Mouse (Mus musculus): ENCODE results near the gene Scn8a. TPM values are rescaled to one million over a fixed set of nuclear protein-coding genes. Genes with fewer than 3 reads are reported as not detected.

Scn8a gene
- polyA plus RNA-seq, 1 experiment, result not detected

GRCm38 (mm10) chr15:101060280-101060852 is 190.7 kb downstream of the Scn8a start:
- Histone ChIP-seq H3K4me1 (ENCODE audit: control insufficient read depth, insufficient read depth, low read length) (no peaks in the 10 kb centered on the region; the same call in 1 of the 2 replicates), H3K27ac (ENCODE audit: insufficient read depth, low read depth, low read length) (no peak overlapping the region), H3K4me3 (ENCODE audit: insufficient read depth, low read depth, low read length) (no peak overlapping the region)
- 82% methylated on average over 11 of the region's 11 CpGs for WGBS
- TF ChIP-seq CTCF (IDR thresholded peaks at IDR 0.05; ENCODE audit: insufficient read depth, low read depth, low read length), result no peak
- TF ChIP-seq POLR2A (IDR thresholded peaks at IDR 0.05; ENCODE audit: insufficient read depth, low read depth, low read length), result no peak

- no peaks in the 10 kb centered on the region; the same call in 1 of the 2 replicates for H3K4me1 ChIP-seq (ENCODE audit: control insufficient read depth, insufficient read depth, low read length)
- TF ChIP-seq CTCF (IDR thresholded peaks at IDR 0.05; ENCODE audit: insufficient read depth, low read depth, low read length) (no peak), POLR2A (IDR thresholded peaks at IDR 0.05; ENCODE audit: insufficient read depth, low read depth, low read length) (no peak)
- H3K27ac ChIP-seq (ENCODE audit: insufficient read depth, low read depth, low read length), result no peak overlapping the region
- WGBS, result 56% methylated on average over 6 of the region's 6 CpGs
- H3K4me3 ChIP-seq (ENCODE audit: insufficient read depth, low read depth, low read length), result no peak overlapping the region
Observed at GRCm38 (mm10) chr15:101065069-101065468, 195.4 kb downstream of the Scn8a start.

- Histone ChIP-seq H3K4me1 (ENCODE audit: control insufficient read depth, insufficient read depth, low read length) (peaks cover 3% of the 10 kb centered on the region; the same call in 1 of the 2 replicates), H3K27ac (ENCODE audit: insufficient read depth, low read depth, low read length) (no peak overlapping the region), H3K4me3 (ENCODE audit: insufficient read depth, low read depth, low read length) (no peak overlapping the region)
- TF ChIP-seq POLR2A (IDR thresholded peaks at IDR 0.05; ENCODE audit: insufficient read depth, low read depth, low read length) (no peak), CTCF (IDR thresholded peaks at IDR 0.05; ENCODE audit: insufficient read depth, low read depth, low read length) (no peak)
- 52% methylated on average over 6 of the region's 6 CpGs for WGBS
Observed at GRCm38 (mm10) chr15:101066364-101066847, 196.7 kb downstream of the Scn8a start.

GRCm38 (mm10) chr15:101066920-101067696 is 197.4 kb downstream of the Scn8a start:
- TF ChIP-seq POLR2A (IDR thresholded peaks at IDR 0.05; ENCODE audit: insufficient read depth, low read depth, low read length) (no peak), CTCF (IDR thresholded peaks at IDR 0.05; ENCODE audit: insufficient read depth, low read depth, low read length) (no peak)
- 57% methylated on average over 7 of the region's 9 CpGs for WGBS
- Histone ChIP-seq H3K27ac (ENCODE audit: insufficient read depth, low read depth, low read length) (no peak overlapping the region), H3K4me1 (ENCODE audit: control insufficient read depth, insufficient read depth, low read length) (peaks cover 3% of the 10 kb centered on the region; the same call in 1 of the 2 replicates), H3K4me3 (ENCODE audit: insufficient read depth, low read depth, low read length) (no peak overlapping the region)

- no peak overlapping the region for H3K4me3 ChIP-seq (ENCODE audit: insufficient read depth, low read depth, low read length)
- peaks cover 3% of the 10 kb centered on the region; the same call in 1 of the 2 replicates for H3K4me1 ChIP-seq (ENCODE audit: control insufficient read depth, insufficient read depth, low read length)
- no peak for TF ChIP-seq POLR2A (IDR thresholded peaks at IDR 0.05; ENCODE audit: insufficient read depth, low read depth, low read length)
- TF ChIP-seq CTCF (IDR thresholded peaks at IDR 0.05; ENCODE audit: insufficient read depth, low read depth, low read length), result no peak
- 90% methylated on average over 3 of the region's 3 CpGs for WGBS
- no peak overlapping the region for H3K27ac ChIP-seq (ENCODE audit: insufficient read depth, low read depth, low read length)
Observed at GRCm38 (mm10) chr15:101068029-101068428, 198.4 kb downstream of the Scn8a start.

GRCm38 (mm10) chr15:101068671-101069070 is 199.0 kb downstream of the Scn8a start:
- Histone ChIP-seq H3K4me1 (ENCODE audit: control insufficient read depth, insufficient read depth, low read length) (peaks cover 3% of the 10 kb centered on the region; the same call in 1 of the 2 replicates), H3K4me3 (ENCODE audit: insufficient read depth, low read depth, low read length) (no peak overlapping the region), H3K27ac (ENCODE audit: insufficient read depth, low read depth, low read length) (no peak overlapping the region)
- 73% methylated on average over 4 of the region's 4 CpGs for WGBS
- TF ChIP-seq CTCF (IDR thresholded peaks at IDR 0.05; ENCODE audit: insufficient read depth, low read depth, low read length) (no peak), POLR2A (IDR thresholded peaks at IDR 0.05; ENCODE audit: insufficient read depth, low read depth, low read length) (no peak)

GRCm38 (mm10) chr15:101069641-101070190 is 200.1 kb downstream of the Scn8a start:
- H3K27ac ChIP-seq (ENCODE audit: insufficient read depth, low read depth, low read length), result no peak overlapping the region
- no peak for TF ChIP-seq POLR2A (IDR thresholded peaks at IDR 0.05; ENCODE audit: insufficient read depth, low read depth, low read length)
- TF ChIP-seq CTCF (IDR thresholded peaks at IDR 0.05; ENCODE audit: insufficient read depth, low read depth, low read length), result no peak
- H3K4me3 ChIP-seq (ENCODE audit: insufficient read depth, low read depth, low read length), result no peak overlapping the region
- peaks cover 3% of the 10 kb centered on the region; the same call in 1 of the 2 replicates for H3K4me1 ChIP-seq (ENCODE audit: control insufficient read depth, insufficient read depth, low read length)
- WGBS, result 77% methylated on average over 9 of the region's 9 CpGs

- H3K4me3 ChIP-seq (ENCODE audit: insufficient read depth, low read depth, low read length), result no peak overlapping the region
- peaks cover 3% of the 10 kb centered on the region; the same call in 1 of the 2 replicates for H3K4me1 ChIP-seq (ENCODE audit: control insufficient read depth, insufficient read depth, low read length)
- TF ChIP-seq CTCF (IDR thresholded peaks at IDR 0.05; ENCODE audit: insufficient read depth, low read depth, low read length) (no peak), POLR2A (IDR thresholded peaks at IDR 0.05; ENCODE audit: insufficient read depth, low read depth, low read length) (no peak)
- H3K27ac ChIP-seq (ENCODE audit: insufficient read depth, low read depth, low read length), result no peak overlapping the region
- 80% methylated on average over 5 of the region's 5 CpGs for WGBS
Observed at GRCm38 (mm10) chr15:101070762-101071161, 201.1 kb downstream of the Scn8a start.

GRCm38 (mm10) chr15:101072736-101073135 is 203.1 kb downstream of the Scn8a start:
- no peak overlapping the region for H3K4me3 ChIP-seq (ENCODE audit: insufficient read depth, low read depth, low read length)
- 77% methylated on average over 2 of the region's 2 CpGs for WGBS
- H3K27ac ChIP-seq (ENCODE audit: insufficient read depth, low read depth, low read length), result no peak overlapping the region
- TF ChIP-seq CTCF (IDR thresholded peaks at IDR 0.05; ENCODE audit: insufficient read depth, low read depth, low read length), result no peak
- TF ChIP-seq POLR2A (IDR thresholded peaks at IDR 0.05; ENCODE audit: insufficient read depth, low read depth, low read length), result no peak
- H3K4me1 ChIP-seq (ENCODE audit: control insufficient read depth, insufficient read depth, low read length), result peaks cover 18% of the 10 kb centered on the region

All from olfactory bulb, adult 2 months (tissue).